Mouse (Mus musculus) embryonic facial prominence, embryonic 10.5 days (tissue): Measurements from ENCODE around the gene Cd164. TPM values are rescaled to one million over a fixed set of nuclear protein-coding genes. Genes with fewer than 3 reads are reported as not detected.

Experiments used
- DNase-seq: peaks from one replicate; pipeline ENCODE4 v3.0.0-alpha.2; 2017; ENCODE audit warnings: low spot score
- H3K27ac ChIP-seq: fragments of 300-500 bp; sonication (generic); replicated peaks from 2 replicates; pipeline ENCODE4 v1.5.1; 2016; ENCODE audit warnings: mild to moderate bottlenecking
- H3K27me3 ChIP-seq: fragments of 300-500 bp; sonication (generic); replicated peaks from 2 replicates; pipeline ENCODE4 v1.6.1; 2016; ENCODE audit warnings: low read depth, mild to moderate bottlenecking; ENCODE audit not compliant: poor library complexity, severe bottlenecking
- H3K36me3 ChIP-seq: fragments of 300-500 bp; sonication (generic); replicated peaks from 2 replicates; pipeline ENCODE4 v1.6.1; 2016; ENCODE audit warnings: mild to moderate bottlenecking, moderate library complexity
- H3K4me1 ChIP-seq: fragments of 300-500 bp; sonication (generic); 2 replicates; pipeline ENCODE4 v1.6.1; 2016
- H3K4me3 ChIP-seq: fragments of 300-500 bp; sonication (generic); 2 replicates; pipeline ENCODE4 v1.5.1; 2016; ENCODE audit warnings: mild to moderate bottlenecking, moderate library complexity
- H3K9me3 ChIP-seq: fragments of 300-500 bp; sonication (generic); 2 replicates; pipeline ENCODE4 v1.6.1; 2016; ENCODE audit warnings: mild to moderate bottlenecking
- WGBS: fragments of 180-500 bp; shearing (Covaris S2); methylation state at CpG from one replicate; pipeline ENCODE4 v1.1.7; 2016; 5-methylcytosine and 5-hydroxymethylcytosine counted together
- polyA plus RNA-seq: library from polyadenylated mRNA; unstranded; fragments of >200 nt; fragmentation: Nextera tagmentation; extraction: Ambion mirVana; gene quantifications from 2 replicates; pipeline ENCODE4 v1.2.1, GENCODE M21; 2016

The Cd164 gene
- polyA plus RNA-seq, 1 experiment from 2014 or later, result 138 TPM

- Histone ChIP-seq H3K27me3 (no peaks in the 10 kb centered on the region), H3K9me3 (peaks cover 9% of the 10 kb centered on the region; the same call in 1 of the 2 replicates), H3K4me3 (no peak overlapping the region), H3K4me1 (peaks cover 10% of the 10 kb centered on the region), H3K27ac (no peak overlapping the region), H3K36me3 (no peaks in the 10 kb centered on the region)
- 92% methylated on average over 10 of the region's 10 CpGs for WGBS
- no peak for DNase-seq
Observed at GRCm38 (mm10) chr10:41561701-41562395, 42.6 kb downstream of the Cd164 start.

GRCm38 (mm10) chr10:41565141-41565540, 45.9 kb downstream of the Cd164 start:
- peaks cover 9% of the 10 kb centered on the region; the same call in 1 of the 2 replicates for H3K9me3 ChIP-seq
- no peak overlapping the region for H3K27ac ChIP-seq
- no peak overlapping the region for H3K4me3 ChIP-seq
- DNase-seq, result no peak
- peaks cover 19% of the 10 kb centered on the region for H3K4me1 ChIP-seq
- WGBS, result 35% methylated on average over 5 of the region's 5 CpGs
- H3K36me3 ChIP-seq, result no peaks in the 10 kb centered on the region
- H3K27me3 ChIP-seq, result no peaks in the 10 kb centered on the region

- Histone ChIP-seq H3K27me3 (no peaks in the 10 kb centered on the region), H3K4me3 (no peak overlapping the region), H3K4me1 (peaks cover 25% of the 10 kb centered on the region), H3K36me3 (no peaks in the 10 kb centered on the region), H3K27ac (no peak overlapping the region), H3K9me3 (no peaks in the 10 kb centered on the region)
- no peak for DNase-seq
- 39% methylated on average over 3 of the region's 3 CpGs for whole genome bisulfite sequencing
Observed at GRCm38 (mm10) chr10:41568306-41568705, 49.1 kb downstream of the Cd164 start.

- Histone ChIP-seq H3K4me3 (no peak overlapping the region), H3K27me3 (no peaks in the 10 kb centered on the region), H3K27ac (no peak overlapping the region), H3K9me3 (no peaks in the 10 kb centered on the region), H3K36me3 (no peaks in the 10 kb centered on the region), H3K4me1 (peaks cover 22% of the 10 kb centered on the region)
- no peak for DNase-seq
- 83% methylated on average over 4 of the region's 4 CpGs for WGBS
Observed at GRCm38 (mm10) chr10:41571065-41571464, 51.9 kb downstream of the Cd164 start.

GRCm38 (mm10) chr10:41572274-41572673, 53.1 kb downstream of the Cd164 start:
- Histone ChIP-seq H3K4me3 (no peak overlapping the region), H3K4me1 (peaks cover 22% of the 10 kb centered on the region), H3K9me3 (no peaks in the 10 kb centered on the region), H3K27me3 (no peaks in the 10 kb centered on the region), H3K27ac (no peak overlapping the region), H3K36me3 (no peaks in the 10 kb centered on the region)
- 88% methylated on average over 4 of the region's 4 CpGs for WGBS
- DNase-seq, result no peak

- H3K4me3 ChIP-seq, result no peak overlapping the region
- no peak for DNase-seq
- no peak overlapping the region for H3K27ac ChIP-seq
- WGBS, result 22% methylated on average over 6 of the region's 6 CpGs
- no peaks in the 10 kb centered on the region for H3K36me3 ChIP-seq
- no peaks in the 10 kb centered on the region for H3K27me3 ChIP-seq
- H3K4me1 ChIP-seq, result peaks cover 18% of the 10 kb centered on the region
- no peaks in the 10 kb centered on the region for H3K9me3 ChIP-seq
Observed at GRCm38 (mm10) chr10:41573190-41573589, 54.0 kb downstream of the Cd164 start.

GRCm38 (mm10) chr10:41575451-41576327, 56.5 kb downstream of the Cd164 start:
- Histone ChIP-seq H3K9me3 (no peaks in the 10 kb centered on the region), H3K27ac (no peak overlapping the region), H3K27me3 (no peaks in the 10 kb centered on the region), H3K4me1 (peaks cover 13% of the 10 kb centered on the region), H3K4me3 (no peak overlapping the region), H3K36me3 (no peaks in the 10 kb centered on the region)
- 74% methylated on average over 8 of the region's 8 CpGs for WGBS
- DNase-seq, result no peak

- Histone ChIP-seq H3K4me1 (peaks cover 13% of the 10 kb centered on the region), H3K4me3 (no peak overlapping the region), H3K9me3 (no peaks in the 10 kb centered on the region), H3K36me3 (no peaks in the 10 kb centered on the region), H3K27me3 (no peaks in the 10 kb centered on the region), H3K27ac (no peak overlapping the region)
- 82% methylated on average over 7 of the region's 7 CpGs for WGBS
- DNase-seq, result no peak
Observed at GRCm38 (mm10) chr10:41576328-41576833, 57.2 kb downstream of the Cd164 start.

GRCm38 (mm10) chr10:41578541-41578940, 59.3 kb downstream of the Cd164 start:
- no peaks in the 10 kb centered on the region for H3K27me3 ChIP-seq
- H3K36me3 ChIP-seq, result no peaks in the 10 kb centered on the region
- H3K9me3 ChIP-seq, result no peaks in the 10 kb centered on the region
- H3K4me3 ChIP-seq, result no peak overlapping the region
- H3K27ac ChIP-seq, result no peak overlapping the region
- no peak for DNase-seq
- peaks cover 16% of the 10 kb centered on the region for H3K4me1 ChIP-seq
- 64% methylated on average over 1 of the region's 1 CpGs for WGBS

- no peaks in the 10 kb centered on the region for H3K36me3 ChIP-seq
- WGBS, result 81% methylated on average over 4 of the region's 4 CpGs
- H3K4me3 ChIP-seq, result no peak overlapping the region
Observed at GRCm38 (mm10) chr10:41580441-41580840, 61.2 kb downstream of the Cd164 start.

More at GRCm38 (mm10) chr10:41580441-41580840, 61.2 kb downstream of the Cd164 start:
- Histone ChIP-seq H3K9me3 (no peaks in the 10 kb centered on the region), H3K4me1 (peaks cover 21% of the 10 kb centered on the region), H3K27ac (no peak overlapping the region), H3K27me3 (no peaks in the 10 kb centered on the region)
- no peak for DNase-seq
